Comparison of ENCODE assay signal across 10 mouse cellular contexts in genomic region chr8:125618543-125619335, GRCm38 (mm10). TPM values are rescaled to one million over a fixed set of nuclear protein-coding genes. Genes with fewer than 3 reads are reported as not detected.
DNase-seq lines count a peak whose midpoint lies in the region; ATAC-seq and TF ChIP-seq lines count a peak whose summit lies in the region.
"Had no signal": no experiment of that assay in that cellular context is flagged by ENCODE, and none has a peak within 500 bp of the region (broad histone marks: within the 10 kb centered on the region; RNA-seq: fewer than 3 reads in every experiment).

No protein-coding gene starts in this region.

- H3K4me2 ChIP-seq in kidney, postnatal 0 days (ENCODE audit: low read length): no peak overlapping the region

- H3K9ac ChIP-seq in kidney, postnatal 0 days (ENCODE audit: low read depth, low read length): no peak overlapping the region

- H3K4me1 ChIP-seq in kidney, postnatal 0 days (replicated peaks; ENCODE audit: insufficient read depth, low read length): peaks cover 12% of the 10 kb centered on the region

- DNase-seq in kidney, postnatal 0 days (ENCODE audit: low spot score): peak; percentile 62
- DNase-seq in kidney, postnatal 25 days: no peak
- peak; percentile 60 for DNase-seq in ES-CJ7 (ENCODE audit: low read depth, low spot score)
- peak; percentile 90 to 93 for DNase-seq in adrenal gland, postnatal 36 days
- DNase-seq in lung, postnatal 10 days: peak; percentile 80
- no peak for DNase-seq in left cerebral cortex, postnatal 25 days (ENCODE audit: low spot score in 2 of 2)
- no peak for DNase-seq in cerebellum, adult 9-10 months
- DNase-seq: spleen, adult 18-20 months had no signal

- no peaks in the 10 kb centered on the region for H3K27me3 ChIP-seq in kidney, postnatal 0 days (ENCODE audit: insufficient read depth, low read length)

- intact Hi-C loops in left cerebral cortex, postnatal 25 days (cut with DNase I): no loop called here

- no peak for ATAC-seq in kidney, postnatal 0 days (replicated peaks; ENCODE audit: low FRiP score, low read depth)
- ATAC-seq in cerebellum, adult (ENCODE audit: insufficient number of reproducible peaks, low FRiP score, low TSS enrichment): no peak

- H3K9me3 ChIP-seq in kidney, postnatal 0 days (replicated peaks; ENCODE audit: low read length): no peaks in the 10 kb centered on the region

- H3K4me3 ChIP-seq in kidney, postnatal 0 days (replicated peaks; ENCODE audit: low read depth, low read length): no peak overlapping the region

- H3K36me3 ChIP-seq in kidney, postnatal 0 days (ENCODE audit: insufficient read depth, low read length): no peaks in the 10 kb centered on the region

- peak overlapping the region; percentile 31; the same call in 1 of the 2 replicates for H3K27ac ChIP-seq in kidney, postnatal 0 days

- TF ChIP-seq CTCF in kidney, postnatal 0 days (IDR thresholded peaks at IDR 0.05; ENCODE audit: low read depth): no peak

- 63% methylated on average over 16 of the region's 16 CpGs for WGBS in kidney, postnatal 0 days

RNA-seq across cellular contexts. Expression of gene Sipa1l2, which starts 49.1 kb away (rescaled TPM):
- 8.2 and 9.4 TPM in 2 replicates for polyA plus RNA-seq in kidney, postnatal 0 days (2015; fragmentation: Nextera tagmentation; extraction: Ambion mirVana)
- total RNA-seq in adrenal gland, postnatal 36 days (2021): 10 to 100 TPM; 53.1 to 63.7 TPM
- 10 to 100 TPM; 39.6 to 40.6 TPM for total RNA-seq in left cerebral cortex, postnatal 25 days (2021)
- total RNA-seq: MEL had no signal

RNA-seq across cellular contexts. Expression of gene Map10, which starts 50.9 kb away (rescaled TPM):
- 4.7 and 5.3 TPM in 2 replicates for polyA plus RNA-seq in kidney, postnatal 0 days (2015; fragmentation: Nextera tagmentation; extraction: Ambion mirVana)
- 1 to 10 TPM; 3.3 to 4.2 TPM for total RNA-seq in adrenal gland, postnatal 36 days (2021)
- total RNA-seq in left cerebral cortex, postnatal 25 days (2021): 1 to 10 TPM; 4.7 to 5.5 TPM
- total RNA-seq: MEL had no signal

Comparison
In these comparisons a context has a peak if more than half of its experiments do, and no peak if none do; other contexts are left out.
1. DNase-seq: peak in kidney, postnatal 0 days (single experiment), ES-CJ7 (single experiment), adrenal gland, postnatal 36 days (2 of 2) and lung, postnatal 10 days (single experiment); none in kidney, postnatal 25 days (0 of 2), left cerebral cortex, postnatal 25 days (0 of 2) and cerebellum, adult 9-10 months (single experiment).